Mouse (Mus musculus) limb, embryonic 11.5 days (tissue): ENCODE measurements around the gene Lnx1. TPM values are rescaled to one million over a fixed set of nuclear protein-coding genes. Genes with fewer than 3 reads are reported as not detected.

Source experiments
- ATAC-seq: fragments of 200-750 bp; cut with Nextera tagmentation; 2 replicates; pipeline ENCODE4 v1.8.0; 2017; ENCODE audit warnings: low read depth; ENCODE audit not compliant: insufficient number of reproducible peaks, low FRiP score, low TSS enrichment
- DNase-seq: peaks from one replicate; pipeline ENCODE4 v3.0.0-alpha.2; 2015; ENCODE audit warnings: low spot score
- H3K27ac ChIP-seq: fragments of 300-500 bp; sonication (generic); replicated peaks from 2 replicates; pipeline ENCODE4 v1.5.1; 2014; ENCODE audit warnings: low read depth, mild to moderate bottlenecking, low read length
- H3K27me3 ChIP-seq: fragments of 300-500 bp; sonication (generic); 2 replicates; pipeline ENCODE4 v1.6.1; 2014; ENCODE audit warnings: mild to moderate bottlenecking, low read length, mixed read lengths; ENCODE audit not compliant: control insufficient read depth, insufficient read depth
- H3K36me3 ChIP-seq: fragments of 300-500 bp; sonication (generic); 2 replicates; pipeline ENCODE4 v1.6.1; 2014; ENCODE audit warnings: mild to moderate bottlenecking, low read length, moderate library complexity, mixed read lengths; ENCODE audit not compliant: control insufficient read depth, insufficient read depth
- H3K4me1 ChIP-seq: fragments of 300-500 bp; sonication (generic); 2 replicates; pipeline ENCODE4 v1.6.1; 2014; ENCODE audit warnings: low read length, mixed read lengths; ENCODE audit not compliant: control insufficient read depth, insufficient read depth
- H3K4me2 ChIP-seq: fragments of 300-500 bp; sonication (generic); 2 replicates; pipeline ENCODE4 v1.6.1; 2014; ENCODE audit warnings: low read depth, mild to moderate bottlenecking, moderate library complexity; ENCODE audit not compliant: severe bottlenecking
- H3K4me3 ChIP-seq: fragments of 300-500 bp; sonication (generic); 2 replicates; pipeline ENCODE4 v1.5.1; 2014; ENCODE audit warnings: low read depth, low read length
- H3K9ac ChIP-seq: fragments of 300-500 bp; sonication (generic); 2 replicates; pipeline ENCODE4 v1.6.1; 2014; ENCODE audit warnings: mild to moderate bottlenecking, low read length
- H3K9me3 ChIP-seq: fragments of 300-500 bp; sonication (generic); 2 replicates; pipeline ENCODE4 v1.6.1; 2016; ENCODE audit warnings: low read length; ENCODE audit not compliant: control insufficient read depth
- WGBS: fragments of 180-500 bp; shearing (Covaris S2); extraction: QIAGEN DNeasy Blood & Tissue Kit; methylation state at CpG from one replicate; pipeline ENCODE4 v1.1.7; 2014; 5-methylcytosine and 5-hydroxymethylcytosine counted together
- polyA plus RNA-seq: library from polyadenylated mRNA; unstranded; fragments of >200 nt; fragmentation: Nextera tagmentation; extraction: Ambion mirVana; gene quantifications from 2 replicates; pipeline ENCODE4 v1.2.1, GENCODE M21; 2014

Gene Lnx1
- 1.6 and 2.0 TPM in 2 replicates for polyA plus RNA-seq

- 0 out of 2 replicates have a peak within 1 kb of the TSS, but pooled peaks have one; percentile 30 for H3K4me3 ChIP-seq
- 61% methylated on average over 11 of the region's 11 CpGs for WGBS
- no peaks in the 10 kb centered on the region for H3K27me3 ChIP-seq
- H3K36me3 ChIP-seq, result no peaks in the 10 kb centered on the region
- ATAC-seq (no peak), DNase-seq (no peak)
- H3K27ac ChIP-seq, result no peak within 1 kb of the TSS
- H3K9me3 ChIP-seq, result no peaks in the 10 kb centered on the region
- peaks cover 10% of the 10 kb centered on the region for H3K4me1 ChIP-seq
- H3K9ac ChIP-seq, result peak within 1 kb of the TSS; percentile 27; the same call in 1 of the 2 replicates
- H3K4me2 ChIP-seq, result peak within 1 kb of the TSS; percentile 45; the same call in 1 of the 2 replicates
Measured at GRCm38 (mm10) chr5:74702766-74703165, at the start of gene Lnx1. TSS of gene Lnx1 (minus strand) at chr5:74702912.

- WGBS, result 89% methylated on average over 5 of the region's 5 CpGs
- no peak overlapping the region for H3K4me2 ChIP-seq
- H3K9me3 ChIP-seq, result no peaks in the 10 kb centered on the region
- H3K27me3 ChIP-seq, result no peaks in the 10 kb centered on the region
- H3K27ac ChIP-seq, result no peak overlapping the region
- ATAC-seq (no peak), DNase-seq (no peak)
- H3K9ac ChIP-seq, result no peak overlapping the region
- no peaks in the 10 kb centered on the region for H3K4me1 ChIP-seq
- no peak overlapping the region for H3K4me3 ChIP-seq
- no peaks in the 10 kb centered on the region for H3K36me3 ChIP-seq
Measured at GRCm38 (mm10) chr5:74750501-74750900, 47.8 kb upstream of the Lnx1 start.

- H3K4me2 ChIP-seq, result no peak overlapping the region
- H3K9me3 ChIP-seq, result no peaks in the 10 kb centered on the region
- H3K27ac ChIP-seq, result no peak overlapping the region
- no peaks in the 10 kb centered on the region for H3K27me3 ChIP-seq
- no peaks in the 10 kb centered on the region for H3K4me1 ChIP-seq
- ATAC-seq, result no peak
- H3K9ac ChIP-seq, result no peak overlapping the region
- no peaks in the 10 kb centered on the region for H3K36me3 ChIP-seq
- no peak for DNase-seq
- H3K4me3 ChIP-seq, result no peak overlapping the region
- 90% methylated on average over 3 of the region's 3 CpGs for WGBS
Measured at GRCm38 (mm10) chr5:74747476-74747875, 44.8 kb upstream of the Lnx1 start.

- ATAC-seq (no peak), DNase-seq (no peak)
- H3K27me3 ChIP-seq, result no peaks in the 10 kb centered on the region
- no peak overlapping the region for H3K9ac ChIP-seq
- WGBS, result 86% methylated on average over 9 of the region's 9 CpGs
- no peaks in the 10 kb centered on the region for H3K9me3 ChIP-seq
- no peaks in the 10 kb centered on the region for H3K36me3 ChIP-seq
- no peak overlapping the region for H3K27ac ChIP-seq
- peaks cover 2% of the 10 kb centered on the region; the same call in 1 of the 2 replicates for H3K4me1 ChIP-seq
- no peak overlapping the region for H3K4me2 ChIP-seq
- no peak overlapping the region for H3K4me3 ChIP-seq
Measured at GRCm38 (mm10) chr5:74740951-74741350, 38.2 kb upstream of the Lnx1 start.

- Histone ChIP-seq H3K36me3 (no peaks in the 10 kb centered on the region), H3K9me3 (no peaks in the 10 kb centered on the region), H3K4me3 (no peak overlapping the region), H3K27ac (no peak overlapping the region), H3K27me3 (no peaks in the 10 kb centered on the region), H3K4me1 (peaks cover 5% of the 10 kb centered on the region), H3K4me2 (no peak overlapping the region), H3K9ac (no peak overlapping the region)
- 54% methylated on average over 12 of the region's 12 CpGs for WGBS
- ATAC-seq, result no peak
- no peak for DNase-seq
Measured at GRCm38 (mm10) chr5:74739435-74739834, 36.7 kb upstream of the Lnx1 start.

- DNase-seq, result peak; percentile 36
- no peaks in the 10 kb centered on the region for H3K9me3 ChIP-seq
- no peak overlapping the region for H3K4me3 ChIP-seq
- no peak overlapping the region for H3K9ac ChIP-seq
- no peak for ATAC-seq
- H3K27ac ChIP-seq, result no peak overlapping the region
- WGBS, result 64% methylated on average over 3 of the region's 3 CpGs
- no peaks in the 10 kb centered on the region for H3K36me3 ChIP-seq
- H3K27me3 ChIP-seq, result no peaks in the 10 kb centered on the region
- H3K4me1 ChIP-seq, result peaks cover 9% of the 10 kb centered on the region
- no peak overlapping the region for H3K4me2 ChIP-seq
Measured at GRCm38 (mm10) chr5:74738312-74738711, 35.6 kb upstream of the Lnx1 start.

GRCm38 (mm10) chr5:74733885-74734558 lies 31.3 kb upstream of the Lnx1 start:
- Histone ChIP-seq H3K36me3 (no peaks in the 10 kb centered on the region), H3K27me3 (no peaks in the 10 kb centered on the region), H3K9ac (no peak overlapping the region), H3K27ac (no peak overlapping the region), H3K4me2 (no peak overlapping the region; the same call in 1 of the 2 replicates), H3K9me3 (no peaks in the 10 kb centered on the region), H3K4me3 (no peak overlapping the region), H3K4me1 (peaks cover 6% of the 10 kb centered on the region)
- 43% methylated on average over 7 of the region's 7 CpGs for WGBS
- DNase-seq, result peak; percentile 40
- peak; percentile 65 for ATAC-seq

- no peak overlapping the region for H3K9ac ChIP-seq
- DNase-seq (no peak), ATAC-seq (no peak)
- H3K27me3 ChIP-seq, result no peaks in the 10 kb centered on the region
- no peak overlapping the region for H3K27ac ChIP-seq
- H3K36me3 ChIP-seq, result no peaks in the 10 kb centered on the region
- H3K4me3 ChIP-seq, result no peak overlapping the region
- no peaks in the 10 kb centered on the region for H3K9me3 ChIP-seq
- peaks cover 6% of the 10 kb centered on the region for H3K4me1 ChIP-seq
- WGBS, result 44% methylated on average over 8 of the region's 8 CpGs
- no peak overlapping the region for H3K4me2 ChIP-seq
Measured at GRCm38 (mm10) chr5:74732613-74733012, 29.9 kb upstream of the Lnx1 start.

- no peak for ATAC-seq
- Histone ChIP-seq H3K4me2 (no peak overlapping the region), H3K9ac (no peak overlapping the region), H3K36me3 (no peaks in the 10 kb centered on the region), H3K27me3 (no peaks in the 10 kb centered on the region), H3K4me3 (no peak overlapping the region), H3K4me1 (peaks cover 6% of the 10 kb centered on the region), H3K9me3 (no peaks in the 10 kb centered on the region), H3K27ac (no peak overlapping the region)
- 74% methylated on average over 5 of the region's 5 CpGs for WGBS
- DNase-seq, result no peak
Measured at GRCm38 (mm10) chr5:74730601-74731000, 27.9 kb upstream of the Lnx1 start.
